ENCODE assay signal across 9 mouse cellular contexts in the genomic region with DNA sequence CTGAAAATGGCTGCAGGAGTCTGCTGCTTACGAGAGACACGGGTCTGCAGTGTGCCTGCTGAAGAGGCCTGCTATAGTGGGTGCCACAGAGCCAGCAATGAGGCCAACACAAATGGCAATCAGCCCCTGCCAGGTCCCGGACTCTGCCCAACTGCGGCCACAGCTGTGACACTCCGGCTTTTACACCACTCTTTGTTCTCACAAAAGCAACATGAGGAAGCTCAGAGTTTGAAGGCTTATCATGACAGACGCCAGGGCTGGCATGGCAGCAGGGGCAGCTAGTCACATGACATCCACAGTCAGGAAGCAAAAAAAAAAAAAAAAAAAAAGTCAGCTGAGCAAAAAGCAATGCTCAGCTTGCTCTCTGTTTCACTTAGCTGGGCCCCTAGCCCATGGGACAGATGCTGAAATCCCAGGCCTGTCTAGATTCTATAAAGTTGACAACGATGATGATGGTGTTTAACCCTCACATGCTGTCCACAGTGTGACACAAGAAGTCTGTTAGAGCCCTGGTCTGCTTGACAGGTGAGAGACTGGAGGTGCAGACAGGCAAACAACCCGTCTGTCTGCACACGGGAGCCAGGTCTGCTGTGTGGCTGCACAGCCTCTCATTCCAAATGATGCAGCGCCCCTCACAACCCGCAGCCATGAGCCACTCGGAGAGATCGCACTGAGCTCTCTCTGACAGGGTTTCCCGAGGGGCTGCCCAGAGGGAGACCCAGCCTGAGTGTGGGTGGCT.
DNase-seq lines count a peak whose midpoint lies in the region; ATAC-seq lines count a peak whose summit lies in the region.
"Had no signal": no experiment of that assay in that cellular context is flagged by ENCODE, and none has a peak within 500 bp of the region (broad histone marks: within the 10 kb centered on the region; RNA-seq: fewer than 3 reads in every experiment).

No protein-coding gene starts in this region.

- DNase-seq in heart, adult 11 months = peak; percentile 87
- DNase-seq in heart, postnatal 25 days (ENCODE audit: low spot score) = no peak
- DNase-seq in CD4-positive helper T cell, adult 2 months (ENCODE audit: low read depth, low spot score) = peak; percentile 21
- peak; percentile 70 to 73 for DNase-seq in layer of hippocampus, postnatal 14 days (ENCODE audit: low spot score in 2 of 2)
- no peak for DNase-seq in adrenal gland, postnatal 36 days
- DNase-seq in ovary, postnatal 36 days (ENCODE audit: low spot score) = no peak
- DNase-seq in adrenal gland, postnatal 14 days = no peak
- DNase-seq: adrenal gland, adult 8-10 months had no signal

- H3K4me2 ChIP-seq in forebrain, embryonic 16.5 days (ENCODE audit: low read length) = no peak overlapping the region

- ATAC-seq in forebrain, embryonic 16.5 days = peak; percentile 76

- 70% methylated on average over 14 of the region's 14 CpGs for WGBS in forebrain, embryonic 16.5 days

- H3K9me3 ChIP-seq in forebrain, embryonic 16.5 days (ENCODE audit: control insufficient read depth, low read length) = no peaks in the 10 kb centered on the region

- no peak overlapping the region for H3K4me3 ChIP-seq in forebrain, embryonic 16.5 days (replicated peaks; ENCODE audit: low read length)

- H3K27ac ChIP-seq in forebrain, embryonic 16.5 days (ENCODE audit: low read length) = peak overlapping the region; percentile 64

- no peaks in the 10 kb centered on the region; the same call in 1 of the 2 replicates for H3K4me1 ChIP-seq in forebrain, embryonic 16.5 days (replicated peaks; ENCODE audit: control insufficient read depth, insufficient read depth, low read length)

- no peaks in the 10 kb centered on the region for H3K27me3 ChIP-seq in forebrain, embryonic 16.5 days (replicated peaks; ENCODE audit: control insufficient read depth, insufficient read depth, low read length)

- no peak overlapping the region for H3K9ac ChIP-seq in forebrain, embryonic 16.5 days (replicated peaks; ENCODE audit: low read depth, low read length)

- intact Hi-C loops in heart, postnatal 25 days (cut with DNase I) = no loop called here

- no peaks in the 10 kb centered on the region for H3K36me3 ChIP-seq in forebrain, embryonic 16.5 days (ENCODE audit: control insufficient read depth, insufficient read depth)

Comparison
In these comparisons a context has a peak if more than half of its experiments do, and no peak if none do; other contexts are left out.
1. DNase-seq: peak in heart, adult 11 months (single experiment), CD4-positive helper T cell, adult 2 months (single experiment) and layer of hippocampus, postnatal 14 days (2 of 2); none in heart, postnatal 25 days (single experiment), adrenal gland, postnatal 36 days (0 of 2), ovary, postnatal 36 days (single experiment) and adrenal gland, postnatal 14 days (single experiment).